ENCODE assay signal across 31 mouse cellular contexts in the genomic region with DNA sequence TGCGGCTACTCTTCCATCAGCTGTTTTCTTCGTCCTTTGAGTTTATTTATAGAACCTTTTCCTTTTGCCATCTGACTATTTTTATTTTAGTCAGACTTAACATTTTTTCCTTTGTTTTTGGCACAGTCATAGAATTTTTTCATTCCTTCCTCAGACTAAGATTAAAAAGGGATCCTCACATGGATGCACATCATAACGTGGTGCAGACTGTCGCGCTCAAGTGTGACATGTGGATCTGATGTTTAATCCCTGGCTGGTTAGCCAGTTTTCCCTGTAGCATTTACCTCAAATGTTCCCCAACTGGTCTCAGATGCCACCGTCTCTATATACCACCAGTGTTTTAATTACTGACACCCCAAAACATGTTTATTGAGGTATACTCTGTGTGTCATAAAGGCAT.
"Had no signal": no experiment of that assay in that cellular context is flagged by ENCODE, and none has a peak within 500 bp of the region (broad histone marks: within the 10 kb centered on the region; RNA-seq: fewer than 3 reads in every experiment).

No protein-coding gene starts in this region.

- H3K27ac ChIP-seq: limb, embryonic 10.5 days; limb, embryonic 12.5 days; limb, embryonic 13.5 days; limb, embryonic 15.5 days; liver, embryonic 12.5 days; liver, embryonic 13.5 days; liver, embryonic 14.5 days; liver, embryonic 15.5 days; lung, embryonic 15.5 days; macrophage; midbrain, embryonic 12.5 days; midbrain, embryonic 13.5 days; midbrain, embryonic 15.5 days; neural tube, embryonic 12.5 days; neural tube, embryonic 13.5 days had no signal

- H3K4me2 ChIP-seq: limb, embryonic 12.5 days; limb, embryonic 13.5 days; limb, embryonic 15.5 days; liver, embryonic 11.5 days; liver, embryonic 12.5 days; liver, embryonic 13.5 days; liver, embryonic 15.5 days; lung, embryonic 14.5 days; lung, embryonic 15.5 days; midbrain, embryonic 11.5 days; midbrain, embryonic 12.5 days; midbrain, embryonic 13.5 days; midbrain, embryonic 15.5 days; neural tube, embryonic 12.5 days; neural tube, embryonic 13.5 days had no signal

- H3K4me1 ChIP-seq: limb, embryonic 10.5 days; limb, embryonic 12.5 days; limb, embryonic 13.5 days; limb, embryonic 15.5 days; liver, embryonic 12.5 days; liver, embryonic 13.5 days; liver, embryonic 15.5 days; lung, embryonic 15.5 days; megakaryocyte, embryonic 14.5 days; midbrain, embryonic 12.5 days; midbrain, embryonic 13.5 days; neural tube, embryonic 12.5 days; neural tube, embryonic 13.5 days had no signal

- H3K9me3 ChIP-seq: limb, embryonic 10.5 days; limb, embryonic 12.5 days; limb, embryonic 13.5 days; limb, embryonic 15.5 days; liver, embryonic 12.5 days; liver, embryonic 13.5 days; liver, embryonic 15.5 days; lung, embryonic 15.5 days; midbrain, embryonic 12.5 days; midbrain, embryonic 13.5 days; midbrain, embryonic 15.5 days; neural tube, embryonic 12.5 days; neural tube, embryonic 13.5 days had no signal

- DNase-seq: left cerebral cortex, postnatal 4 days; liver; liver, embryonic 13.5 days; liver, postnatal 0 days; lung, adult 18-20 months; lung, adult 2 months; lung, embryonic 14.5 days; lung, postnatal 10 days; lung, postnatal 14 days; lung, postnatal 36 days; lung, postnatal 4 days had no signal

- ATAC-seq: liver, embryonic 12.5 days; liver, postnatal 0 days; lung, postnatal 0 days; midbrain, embryonic 13.5 days; midbrain, embryonic 15.5 days; midbrain, embryonic 16.5 days had no signal

- H3K36me3 ChIP-seq: limb, embryonic 10.5 days; limb, embryonic 12.5 days; limb, embryonic 13.5 days; limb, embryonic 15.5 days; liver, embryonic 12.5 days; liver, embryonic 13.5 days; liver, embryonic 15.5 days; lung, embryonic 15.5 days; midbrain, embryonic 12.5 days; midbrain, embryonic 13.5 days; midbrain, embryonic 15.5 days; neural tube, embryonic 12.5 days; neural tube, embryonic 13.5 days had no signal

- H3K4me3 ChIP-seq: limb, embryonic 10.5 days; limb, embryonic 12.5 days; limb, embryonic 13.5 days; limb, embryonic 15.5 days; liver, embryonic 12.5 days; liver, embryonic 13.5 days; liver, embryonic 15.5 days; lung, embryonic 15.5 days; midbrain, embryonic 12.5 days; midbrain, embryonic 13.5 days; midbrain, embryonic 15.5 days; myocyte; neural tube, embryonic 12.5 days; neural tube, embryonic 13.5 days had no signal

- H3K9ac ChIP-seq: limb, embryonic 12.5 days; limb, embryonic 13.5 days; limb, embryonic 15.5 days; liver, embryonic 12.5 days; liver, embryonic 13.5 days; liver, embryonic 14.5 days; liver, embryonic 15.5 days; liver, postnatal 0 days; lung, embryonic 14.5 days; lung, embryonic 15.5 days; midbrain, embryonic 12.5 days; midbrain, embryonic 13.5 days; midbrain, embryonic 15.5 days; neural tube, embryonic 12.5 days; neural tube, embryonic 13.5 days had no signal

- H3K27me3 ChIP-seq: limb, embryonic 12.5 days; limb, embryonic 13.5 days; limb, embryonic 15.5 days; liver, embryonic 12.5 days; liver, embryonic 13.5 days; liver, embryonic 15.5 days; lung, embryonic 15.5 days; megakaryocyte, embryonic 14.5 days; midbrain, embryonic 12.5 days; midbrain, embryonic 13.5 days; midbrain, embryonic 15.5 days; neural tube, embryonic 12.5 days; neural tube, embryonic 13.5 days had no signal
